Mouse (Mus musculus) cerebellum, adult 2 months (tissue): Measurements from ENCODE around the gene Ube2z. TPM values are rescaled to one million over a fixed set of nuclear protein-coding genes. Genes with fewer than 3 reads are reported as not detected.
A peak's percentile ranks its signal among the peaks of the same experiment; 100 is the strongest.

Experiments
- DNase-seq, 2 experiments: peaks; one replicate each; pipeline ENCODE4 v3.0.0; 2021
- H3K27ac ChIP-seq: fragments of 200-500 bp; 2 replicates; pipeline ENCODE4 v1.5.1; 2012; ENCODE audit warnings: low read length, control low read depth, inconsistent platforms; ENCODE audit not compliant: insufficient read depth
- H3K27me3 ChIP-seq: fragments of 200-500 bp; 2 replicates; pipeline ENCODE4 v1.6.1; 2012; ENCODE audit warnings: inconsistent platforms, mild to moderate bottlenecking, low read length, moderate library complexity; ENCODE audit not compliant: control insufficient read depth, insufficient read depth
- H3K4me1 ChIP-seq: fragments of 200-500 bp; 2 replicates; pipeline ENCODE4 v1.6.1; 2011; ENCODE audit warnings: low read length; ENCODE audit not compliant: control insufficient read depth, insufficient read depth
- H3K4me3 ChIP-seq: fragments of 200-500 bp; replicated peaks from 2 replicates; pipeline ENCODE3; 2011; ENCODE audit warnings: mild to moderate bottlenecking, low read depth, low read length, control low read depth; ENCODE audit not compliant: insufficient read depth
- CTCF ChIP-seq: fragments of 200-500 bp; IDR thresholded peaks from 2 replicates; pipeline ENCODE4 v1.5.1; 2011; ENCODE audit warnings: low read depth, mild to moderate bottlenecking, control low read depth, low read length, moderate library complexity, borderline replicate concordance; ENCODE audit not compliant: insufficient read depth
- POLR2A ChIP-seq: fragments of 200-500 bp; IDR thresholded peaks from 2 replicates; pipeline ENCODE4 v1.6.1; 2011; ENCODE audit warnings: low read length, control low read depth, borderline replicate concordance; ENCODE audit not compliant: insufficient read depth
- WGBS: fragments of 180-500 bp; shearing (Covaris S2); methylation state at CpG from one replicate; pipeline ENCODE4 v1.1.7; 2018; 5-methylcytosine and 5-hydroxymethylcytosine counted together
- polyA plus RNA-seq: library from polyadenylated mRNA; depleted of rRNA; stranded (reverse); fragments of >200 nt; gene quantifications from 2 replicates; pipeline ENCODE4 v1.2.3, GENCODE M21; 2012

Ube2z gene
- polyA plus RNA-seq, 1 experiment = 56.0 TPM

DNA sequence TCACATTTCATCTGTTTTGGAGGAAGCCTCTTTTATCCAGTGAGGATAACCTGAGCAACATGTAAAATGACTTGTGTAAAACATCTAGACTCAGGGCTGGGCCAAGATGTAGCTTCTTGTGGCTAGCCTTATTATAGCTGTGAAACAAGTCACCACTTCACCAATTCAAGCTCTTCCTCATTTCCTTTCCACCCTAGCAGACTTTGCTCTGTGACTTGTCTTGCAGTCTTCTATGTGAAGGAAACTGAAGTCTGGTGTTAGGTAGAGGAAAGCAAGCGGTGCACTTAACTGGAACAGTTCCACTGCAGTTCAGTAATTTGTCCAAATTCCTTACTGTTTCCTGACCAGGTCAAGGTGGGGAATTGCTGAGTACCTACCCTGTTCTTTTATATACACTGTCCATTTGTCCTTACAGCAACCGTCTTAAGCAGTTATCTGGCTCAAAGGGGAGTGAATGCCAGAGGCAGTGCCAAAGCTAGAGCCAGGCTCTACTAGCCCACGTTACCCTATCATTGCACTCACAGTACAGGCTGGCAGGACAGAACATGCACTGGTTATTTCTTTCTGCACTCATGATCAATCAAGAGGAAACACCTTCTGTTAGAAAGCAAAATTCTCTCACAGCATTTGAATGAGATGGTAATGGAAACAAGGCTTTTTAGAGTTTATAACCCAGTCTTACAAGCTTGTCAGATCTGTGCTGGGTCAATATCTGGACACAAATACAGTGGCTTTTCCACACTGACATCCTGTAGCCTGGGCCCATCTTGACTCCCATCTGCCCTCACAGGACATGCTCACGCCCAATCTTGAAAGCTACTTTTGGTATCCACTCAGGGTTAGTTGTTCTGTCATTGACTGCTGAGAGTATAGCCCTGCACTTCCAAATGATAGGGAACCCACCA is 17.5 kb downstream of the Ube2z start:
- no peak overlapping the region for H3K27ac ChIP-seq
- 69% methylated on average over 4 of the region's 4 CpGs for WGBS

GRCm38 (mm10) chr11:96046793-96047192 is 18.4 kb downstream of the Ube2z start:
- Histone ChIP-seq H3K27ac (no peak overlapping the region), H3K4me3 (no peak overlapping the region), H3K4me1 (no peaks in the 10 kb centered on the region), H3K27me3 (no peaks in the 10 kb centered on the region)
- DNase-seq = no peak
- TF ChIP-seq POLR2A = no peak
- no peak for TF ChIP-seq CTCF
- WGBS = 77% methylated on average over 2 of the region's 2 CpGs

More for the DNA sequence above, 17.5 kb downstream of the Ube2z start:
- Histone ChIP-seq H3K27me3 (no peaks in the 10 kb centered on the region), H3K4me3 (no peak overlapping the region), H3K4me1 (no peaks in the 10 kb centered on the region)
- DNase-seq = no peak
- TF ChIP-seq POLR2A (no peak), CTCF (no peak)

- no peak overlapping the region for H3K4me3 ChIP-seq
- no peak overlapping the region for H3K27ac ChIP-seq
- no peak for DNase-seq
- TF ChIP-seq CTCF (no peak), POLR2A (no peak)
- H3K4me1 ChIP-seq = no peaks in the 10 kb centered on the region
- 66% methylated on average over 8 of the region's 8 CpGs for WGBS
- H3K27me3 ChIP-seq = no peaks in the 10 kb centered on the region
Observed at GRCm38 (mm10) chr11:96046028-96046427, 19.2 kb downstream of the Ube2z start.

DNA sequence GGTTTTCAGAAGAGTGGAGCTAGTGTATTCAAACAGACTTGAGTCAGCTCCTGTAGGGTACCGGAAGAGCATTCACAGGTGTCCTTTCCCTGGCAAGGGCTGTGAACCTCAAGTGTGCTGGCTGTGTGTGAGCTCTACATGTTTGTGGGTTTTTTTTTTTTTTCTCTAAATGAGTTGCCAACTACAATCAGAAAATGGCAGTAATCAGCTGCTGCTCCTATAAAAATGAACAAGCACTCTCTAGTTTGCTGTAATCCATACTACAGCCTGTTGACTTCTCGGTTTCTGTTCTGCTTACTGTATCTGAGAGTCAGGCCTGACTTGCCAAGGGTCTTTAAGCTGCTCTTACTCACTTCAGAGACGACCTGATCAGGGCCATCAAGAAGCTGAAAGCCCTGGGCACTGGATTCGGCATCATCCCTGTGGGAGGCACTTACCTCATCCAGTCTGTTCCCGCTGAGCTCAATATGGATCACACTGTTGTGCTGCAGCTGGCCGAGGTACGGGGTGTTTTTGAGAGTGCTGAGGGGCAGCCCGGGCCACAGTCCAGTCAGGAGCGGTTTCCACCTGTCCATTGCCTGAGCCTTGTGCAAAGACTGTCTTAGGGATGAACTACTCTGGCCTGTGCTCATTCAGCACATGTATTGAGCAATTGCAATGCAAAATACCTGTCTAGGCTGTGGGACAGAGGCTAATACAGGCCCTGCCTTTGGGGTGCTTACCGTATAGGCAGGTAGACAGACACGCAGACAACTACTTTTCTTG is 20.2 kb downstream of the Ube2z start:
- WGBS = 63% methylated on average over 11 of the region's 11 CpGs
- TF ChIP-seq CTCF (no peak), POLR2A (no peak)
- Histone ChIP-seq H3K4me3 (no peak overlapping the region), H3K4me1 (no peaks in the 10 kb centered on the region), H3K27me3 (no peaks in the 10 kb centered on the region), H3K27ac (no peak overlapping the region)
- no peak for DNase-seq

GRCm38 (mm10) chr11:96038560-96038959 is 26.6 kb downstream of the Ube2z start:
- peaks cover 4% of the 10 kb centered on the region; the same call in 1 of the 2 replicates for H3K4me1 ChIP-seq
- no peak overlapping the region for H3K4me3 ChIP-seq
- no peak for TF ChIP-seq CTCF
- no peak for TF ChIP-seq POLR2A
- no peak overlapping the region for H3K27ac ChIP-seq
- no peak for DNase-seq
- H3K27me3 ChIP-seq = no peaks in the 10 kb centered on the region
- WGBS = 87% methylated on average over 1 of the region's 1 CpGs

- no peak for DNase-seq
- no peak overlapping the region for H3K27ac ChIP-seq
- no peaks in the 10 kb centered on the region for H3K27me3 ChIP-seq
- WGBS = 89% methylated on average over 5 of the region's 5 CpGs
- no peak overlapping the region for H3K4me3 ChIP-seq
- no peak for TF ChIP-seq POLR2A
- H3K4me1 ChIP-seq = peaks cover 4% of the 10 kb centered on the region; the same call in 1 of the 2 replicates
Observed at GRCm38 (mm10) chr11:96037499-96037898, 27.7 kb downstream of the Ube2z start.

GRCm38 (mm10) chr11:96035133-96035532 is 30.1 kb downstream of the Ube2z start:
- no peaks in the 10 kb centered on the region for H3K27me3 ChIP-seq
- no peak for DNase-seq
- peaks cover 4% of the 10 kb centered on the region; the same call in 1 of the 2 replicates for H3K4me1 ChIP-seq
- no peak overlapping the region for H3K27ac ChIP-seq
- WGBS = under 1% methylated on average over 6 of the region's 6 CpGs
- no peak for TF ChIP-seq CTCF
- TF ChIP-seq POLR2A = no peak
- H3K4me3 ChIP-seq = peak overlapping the region; percentile 83
